Mouse (Mus musculus) spleen, adult 2 months (tissue): ENCODE measurements around the gene Atp6v0d1.

Experiments
- CTCF ChIP-seq: fragments of 200-500 bp; IDR thresholded peaks from 2 replicates; pipeline ENCODE4 v1.5.1; 2011; ENCODE audit warnings: mild to moderate bottlenecking, inconsistent platforms; ENCODE audit not compliant: insufficient read depth, insufficient read length, insufficient replicate concordance; ENCODE audit errors: extremely low read depth
- POLR2A ChIP-seq: fragments of 200-500 bp; IDR thresholded peaks from 2 replicates; pipeline ENCODE4 v1.6.1; 2011; ENCODE audit warnings: low read depth, low read length, inconsistent platforms

DNA sequence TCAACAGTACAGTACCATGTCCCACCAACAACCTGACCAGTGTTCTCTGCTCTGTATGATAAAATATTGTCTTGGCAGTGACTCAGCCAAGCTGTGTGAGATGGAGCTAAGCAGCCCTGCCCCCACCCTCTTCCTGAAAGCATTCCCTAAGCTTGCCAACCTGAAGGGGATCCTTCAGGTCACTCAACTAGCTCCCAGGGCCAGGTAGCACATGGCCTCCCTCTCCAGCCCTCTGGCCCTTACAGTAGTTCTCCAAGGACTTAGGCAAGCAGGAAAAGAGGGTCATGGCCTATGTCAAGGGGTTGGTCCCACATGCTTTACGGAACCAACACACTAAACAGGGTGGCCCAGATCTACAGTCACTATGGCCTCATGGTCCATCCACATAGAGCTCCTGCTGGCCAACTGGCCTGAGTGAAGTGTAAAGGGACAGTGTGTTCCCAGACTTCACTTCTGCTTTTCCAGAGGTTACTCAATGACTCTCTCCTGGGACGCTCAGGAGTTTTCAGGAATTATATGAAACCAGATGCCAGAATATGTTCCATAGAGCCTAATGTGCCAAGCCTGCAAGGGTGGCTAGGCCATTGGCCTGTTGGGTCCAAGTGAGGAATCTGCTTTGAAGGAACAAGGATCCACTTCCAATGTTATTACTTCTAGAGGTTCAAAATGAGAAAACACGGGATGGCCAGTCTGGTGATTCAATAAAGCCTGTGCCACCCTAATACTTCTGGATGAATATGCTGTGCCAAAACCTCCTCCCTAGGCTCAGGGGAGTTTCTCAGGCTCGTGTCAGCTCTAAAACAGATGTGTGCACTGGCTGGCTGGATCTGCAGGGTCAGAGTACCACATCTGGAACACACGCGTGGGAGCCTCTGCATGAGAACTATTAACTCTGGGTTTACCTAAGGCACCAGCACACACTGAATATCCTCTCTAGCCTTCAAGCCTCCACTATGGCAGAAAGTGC, 19.2 kb downstream of the Atp6v0d1 start:
- no peak for TF ChIP-seq POLR2A
- TF ChIP-seq CTCF = no peak
